Mouse (Mus musculus) adrenal gland, adult 2 months (tissue): ENCODE measurements around the gene Nudt22. TPM values are rescaled to one million over a fixed set of nuclear protein-coding genes. Genes with fewer than 3 reads are reported as not detected.

Experiments used
- DNase-seq: peaks from one replicate; pipeline ENCODE4 v3.0.0; 2021
- polyA plus RNA-seq: library from polyadenylated mRNA; depleted of rRNA; stranded (reverse); fragments of >200 nt; gene quantifications from 2 replicates; pipeline ENCODE4 v1.2.3, GENCODE M21; 2012
- total RNA-seq, 2 experiments: library from RNA; stranded (reverse); gene quantifications; 2 replicates each; pipeline ENCODE4 v1.2.3; 2021

Nudt22 gene
- total and polyA plus RNA-seq, 3 experiments = 28.3 to 122 (median 40.7) TPM

GRCm38 (mm10) chr19:6995255-6995991 lies 494 bp downstream of the Nudt22 start:
- DNase-seq = peak; percentile 62

DNA sequence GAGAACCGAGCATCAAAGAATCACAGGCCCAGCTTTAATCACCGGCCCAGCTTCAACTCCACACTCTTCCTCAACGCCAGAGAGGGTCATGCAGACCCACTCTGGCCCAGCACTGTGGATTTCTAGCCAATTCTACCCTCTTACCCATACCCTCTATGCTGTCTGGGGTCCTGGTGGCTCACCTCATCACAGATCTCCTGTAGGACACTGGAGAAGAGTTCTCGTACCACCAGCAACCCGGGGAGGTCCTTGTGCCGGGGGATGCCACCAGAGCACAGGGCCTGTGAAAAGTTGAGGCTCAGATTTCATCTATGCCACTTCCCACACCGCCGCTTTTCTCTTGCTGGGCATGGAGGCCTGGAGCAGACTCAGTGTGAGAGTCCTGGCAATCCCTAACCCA lies 1.4 kb downstream of the Nudt22 start:
- peak; percentile 4 for DNase-seq

DNA sequence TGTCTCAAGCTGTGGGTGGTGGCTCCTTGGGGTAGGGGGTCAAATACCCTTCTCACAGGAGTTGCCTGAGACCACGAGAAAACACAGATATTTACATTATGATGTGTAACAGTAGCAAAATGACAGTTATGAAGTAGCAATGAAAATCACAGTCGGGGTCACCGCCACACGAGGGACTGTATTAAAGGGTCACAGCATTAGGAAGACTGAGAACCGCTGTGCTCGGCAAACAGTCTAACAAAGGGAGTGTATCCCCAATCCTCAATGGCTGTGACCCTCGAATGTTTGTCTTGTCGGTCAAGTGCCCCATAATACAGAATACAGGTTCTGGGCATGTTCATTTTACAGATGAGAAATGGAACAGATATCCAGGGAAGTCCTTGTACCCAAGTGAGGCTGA lies 1.9 kb downstream of the Nudt22 start:
- peak; percentile 3 for DNase-seq

- peak; percentile 8 for DNase-seq
Measured at GRCm38 (mm10) chr19:6993011-6993770, 2.7 kb downstream of the Nudt22 start.

DNA sequence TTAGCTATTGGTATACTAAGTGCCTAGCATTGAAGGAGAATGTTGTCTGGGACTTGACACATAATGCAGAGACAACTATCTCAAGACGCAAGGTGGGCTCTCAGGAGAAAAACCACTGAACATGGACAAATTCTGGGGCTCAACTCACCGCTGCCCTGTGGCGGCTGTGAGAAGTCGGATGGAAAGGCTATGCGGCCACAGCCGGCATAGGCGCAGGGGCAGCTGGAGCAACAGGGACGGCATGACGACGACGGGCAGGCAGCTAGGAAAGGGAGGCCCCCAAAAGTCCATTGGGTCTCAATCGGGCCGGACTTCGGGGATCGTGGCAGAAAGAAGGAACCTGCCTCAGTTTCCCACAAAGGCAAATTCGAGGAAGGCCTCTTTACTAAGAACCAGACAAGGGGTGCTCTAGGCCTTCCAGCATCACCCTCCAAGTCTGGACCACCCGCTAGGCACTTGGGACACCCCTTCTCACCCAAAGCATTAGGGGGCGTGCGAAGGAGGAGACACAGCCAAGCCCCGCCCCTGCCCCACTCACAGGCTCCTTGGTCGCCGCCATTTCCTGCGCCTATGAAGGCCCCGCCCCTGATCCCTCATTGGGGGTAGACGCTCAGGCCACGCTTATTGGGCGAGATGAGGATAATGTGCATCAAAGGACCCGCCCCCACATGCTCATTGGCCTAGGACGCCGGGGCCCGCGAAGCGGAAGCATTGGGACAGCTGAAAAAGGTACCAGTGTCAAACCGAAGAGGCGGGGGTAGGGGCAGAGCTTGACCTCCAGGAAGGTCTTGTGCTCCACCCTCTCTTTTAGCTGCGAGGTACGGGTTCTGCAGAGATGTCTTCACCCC lies 3.7 kb downstream of the Nudt22 start, which contains the start of gene Dnajc4:
Gene Dnajc4, minus strand, starts transcription at position 562 of the 848 bp plus-strand sequence.
- DNase-seq = peak; percentile 97

DNA sequence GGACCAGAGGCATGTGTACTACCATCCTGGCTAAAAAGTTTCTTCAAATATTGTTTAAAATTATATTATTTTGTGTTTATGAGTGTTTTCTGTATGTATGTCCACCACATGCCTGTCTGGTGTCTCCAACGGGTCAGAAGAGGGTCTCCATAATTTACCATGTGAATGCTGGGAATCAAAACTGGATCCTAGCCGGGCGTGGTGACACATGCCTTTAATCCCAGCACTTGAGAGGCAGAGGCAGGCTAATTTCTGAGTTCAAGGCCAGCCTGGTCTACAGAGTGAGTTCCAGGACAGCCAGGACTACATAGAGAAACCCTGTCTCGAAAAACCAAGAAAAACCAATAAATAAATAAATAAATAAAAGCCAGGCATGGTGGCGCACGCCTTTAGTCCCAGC lies 4.8 kb downstream of the Nudt22 start:
- DNase-seq = peak; percentile 4

DNA sequence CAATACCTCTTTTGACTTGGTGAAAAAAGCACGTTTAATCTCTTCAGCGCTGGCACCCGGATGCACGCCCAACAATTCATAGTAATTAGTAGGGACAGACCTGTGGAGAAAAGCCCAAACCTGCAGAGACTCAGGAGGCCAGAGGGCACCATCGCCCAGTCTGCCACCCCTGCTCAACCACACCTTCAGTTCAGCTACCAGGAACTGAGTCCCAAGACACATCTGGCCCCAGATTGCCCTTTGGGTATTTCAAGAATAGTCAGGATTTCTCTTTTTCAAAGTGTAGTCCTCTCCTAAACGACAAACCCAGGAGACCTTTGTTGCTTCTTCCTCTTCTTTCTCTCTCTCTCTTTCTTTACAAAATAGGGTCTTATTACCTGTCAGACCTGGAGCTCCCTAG lies 5.2 kb downstream of the Nudt22 start:
- DNase-seq = no peak

DNA sequence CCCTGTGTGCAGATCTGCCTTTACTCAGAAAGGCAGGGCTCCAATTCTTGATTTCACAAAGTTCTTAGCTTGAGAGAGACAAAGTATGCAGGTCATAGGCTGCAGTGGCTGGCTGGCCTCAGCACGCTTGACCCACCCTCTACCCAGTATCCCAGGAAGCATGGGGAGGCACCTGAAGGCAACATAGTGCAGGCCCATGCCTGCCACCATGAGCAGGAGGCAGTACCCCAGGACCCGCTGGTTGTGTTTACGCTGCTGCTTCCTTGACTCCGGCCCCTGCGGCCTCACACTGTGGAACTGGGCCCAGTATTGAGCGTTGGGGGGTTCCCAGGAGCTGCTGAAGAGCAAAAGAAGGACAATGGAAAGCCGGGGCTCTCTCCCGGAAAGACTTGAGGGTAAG lies 6.7 kb downstream of the Nudt22 start:
- DNase-seq = peak; percentile 9

GRCm38 (mm10) chr19:6987904-6988285 lies 8.0 kb downstream of the Nudt22 start:
- no peak for DNase-seq

- DNase-seq = peak; percentile 90
Measured at GRCm38 (mm10) chr19:6987061-6987903, 8.6 kb downstream of the Nudt22 start, which contains the start of gene Vegfb. Gene Vegfb (minus strand): TSS chr19:6987651.

DNA sequence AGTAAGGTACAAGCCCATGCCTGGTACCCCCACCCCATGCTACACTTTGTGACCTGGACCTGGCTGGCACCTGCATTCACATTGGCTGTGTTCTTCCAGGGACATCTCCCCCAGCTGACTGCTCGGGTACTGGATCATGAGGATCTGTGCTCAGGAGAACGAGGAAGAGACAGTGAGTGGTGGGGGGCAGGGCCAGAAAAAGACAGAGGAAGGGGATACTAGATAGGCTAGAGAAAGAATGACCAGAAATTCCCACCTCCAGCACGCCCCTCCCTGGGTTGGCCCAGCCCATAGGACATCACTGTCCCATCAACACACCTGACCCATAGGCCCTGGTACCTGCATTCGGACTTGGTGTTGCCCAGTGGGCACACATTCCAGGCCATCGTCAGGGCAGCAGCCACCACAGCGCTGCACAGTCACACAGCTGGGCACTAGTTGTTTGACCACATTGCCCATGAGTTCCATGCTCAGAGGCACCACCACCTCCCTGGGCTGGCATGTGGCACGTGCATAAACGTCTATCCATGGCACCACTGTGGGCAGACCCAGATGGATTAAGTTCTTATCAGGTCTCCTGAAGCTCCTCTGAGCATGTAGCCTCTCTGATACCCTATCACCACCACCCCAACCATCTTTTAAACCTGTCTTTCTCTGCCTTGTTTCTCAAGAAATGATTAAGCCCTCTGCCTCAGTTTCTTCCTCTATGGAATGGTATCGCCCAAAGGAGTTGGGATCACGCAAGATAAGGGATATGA lies 9.8 kb downstream of the Nudt22 start:
- no peak for DNase-seq

DNA sequence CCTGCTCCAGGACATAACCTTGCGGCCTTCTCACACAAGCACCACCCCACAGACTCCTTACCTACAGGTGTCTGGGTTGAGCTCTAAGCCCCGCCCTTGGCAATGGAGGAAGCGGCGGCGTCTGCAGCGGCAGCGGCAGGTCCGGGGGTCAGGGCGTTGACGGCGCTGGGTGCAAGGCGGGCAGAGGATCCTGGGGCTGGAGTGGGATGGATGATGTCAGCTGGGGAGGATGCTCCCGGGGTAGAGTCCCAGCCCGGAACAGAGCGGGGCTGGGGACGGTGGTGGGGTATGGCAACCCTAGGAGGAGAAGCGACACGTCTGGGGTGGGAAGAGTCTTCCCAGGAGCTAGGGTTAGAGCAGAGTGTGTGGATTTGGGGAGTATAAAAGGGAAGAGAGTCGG lies 10.6 kb downstream of the Nudt22 start:
- DNase-seq = no peak

DNA sequence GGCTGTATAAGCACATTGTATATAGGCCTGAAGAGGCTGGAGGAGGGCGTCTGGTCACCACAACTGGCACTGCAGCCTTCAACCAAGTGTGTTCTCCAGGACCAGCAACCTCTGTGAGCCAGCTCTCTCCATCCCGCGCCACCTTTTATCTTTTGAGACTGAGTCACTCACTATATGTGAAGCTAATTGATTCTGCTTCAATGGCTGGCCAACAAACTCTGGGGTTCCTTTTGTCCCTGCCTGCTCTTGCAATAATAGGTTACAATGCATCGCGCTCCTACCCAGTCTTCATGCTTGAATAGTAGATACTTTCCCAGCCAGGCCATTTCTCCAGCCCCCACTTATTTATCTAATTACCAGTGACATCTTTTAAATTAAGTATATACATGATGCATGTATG lies 12.3 kb downstream of the Nudt22 start:
- DNase-seq = no peak

DNA sequence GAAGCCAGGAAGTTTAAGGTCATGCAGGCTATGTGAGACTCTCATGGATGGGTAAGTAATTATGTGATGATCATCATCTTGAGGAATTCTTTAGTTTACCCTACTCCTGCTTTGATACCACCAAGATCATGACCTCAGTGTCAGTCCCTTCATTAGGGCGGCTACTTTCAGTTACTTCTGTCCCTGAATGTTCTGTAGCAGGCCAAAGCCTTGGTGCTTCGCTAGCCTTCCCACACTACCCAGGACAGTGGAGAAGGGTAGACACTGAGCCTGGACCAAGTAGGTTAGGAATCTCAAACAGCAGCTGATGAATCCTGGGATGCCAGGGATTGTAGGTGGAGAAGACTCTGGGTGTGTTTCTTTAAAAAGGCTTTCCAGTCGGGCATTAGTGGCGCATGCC lies 14.5 kb downstream of the Nudt22 start:
- DNase-seq = no peak

DNA sequence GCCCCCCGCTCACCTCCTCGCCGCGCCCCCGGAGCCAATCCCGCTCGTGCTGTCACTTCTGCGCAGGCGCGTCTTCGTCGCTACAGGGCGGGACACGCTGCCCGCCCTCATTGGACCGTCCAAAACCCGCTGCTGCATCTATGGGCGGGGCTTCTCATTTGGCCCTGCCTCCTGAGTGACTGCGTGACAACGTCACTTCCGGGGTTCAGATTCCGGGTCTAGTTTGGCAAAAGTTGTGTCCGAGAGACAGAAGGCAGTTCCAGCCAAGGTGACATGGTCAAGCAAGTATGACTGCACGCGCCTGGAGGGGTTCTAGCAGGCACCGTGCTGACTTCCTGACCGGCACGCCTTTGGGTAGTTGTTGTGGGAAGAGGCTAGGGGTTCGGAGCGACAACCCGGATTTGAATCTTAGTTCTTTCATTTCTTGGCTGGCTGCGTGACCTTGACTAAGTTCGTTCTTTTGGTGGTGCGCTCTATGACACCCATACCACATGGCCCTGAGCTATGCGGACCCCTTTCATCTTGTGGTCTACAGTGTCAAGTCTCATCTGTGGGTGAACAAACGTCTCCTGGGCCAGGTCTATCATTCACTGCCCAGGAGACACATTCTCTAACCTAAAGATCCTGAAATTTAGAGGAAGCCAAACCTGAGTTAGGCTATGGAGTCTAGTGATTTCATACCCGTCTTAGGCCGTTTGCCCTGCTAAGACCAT lies 15.4 kb downstream of the Nudt22 start, which contains the start of gene Fkbp2:
Gene Fkbp2, minus strand, starts transcription at position 121 of the 713 bp plus-strand sequence.
- peak; percentile 99 for DNase-seq

DNA sequence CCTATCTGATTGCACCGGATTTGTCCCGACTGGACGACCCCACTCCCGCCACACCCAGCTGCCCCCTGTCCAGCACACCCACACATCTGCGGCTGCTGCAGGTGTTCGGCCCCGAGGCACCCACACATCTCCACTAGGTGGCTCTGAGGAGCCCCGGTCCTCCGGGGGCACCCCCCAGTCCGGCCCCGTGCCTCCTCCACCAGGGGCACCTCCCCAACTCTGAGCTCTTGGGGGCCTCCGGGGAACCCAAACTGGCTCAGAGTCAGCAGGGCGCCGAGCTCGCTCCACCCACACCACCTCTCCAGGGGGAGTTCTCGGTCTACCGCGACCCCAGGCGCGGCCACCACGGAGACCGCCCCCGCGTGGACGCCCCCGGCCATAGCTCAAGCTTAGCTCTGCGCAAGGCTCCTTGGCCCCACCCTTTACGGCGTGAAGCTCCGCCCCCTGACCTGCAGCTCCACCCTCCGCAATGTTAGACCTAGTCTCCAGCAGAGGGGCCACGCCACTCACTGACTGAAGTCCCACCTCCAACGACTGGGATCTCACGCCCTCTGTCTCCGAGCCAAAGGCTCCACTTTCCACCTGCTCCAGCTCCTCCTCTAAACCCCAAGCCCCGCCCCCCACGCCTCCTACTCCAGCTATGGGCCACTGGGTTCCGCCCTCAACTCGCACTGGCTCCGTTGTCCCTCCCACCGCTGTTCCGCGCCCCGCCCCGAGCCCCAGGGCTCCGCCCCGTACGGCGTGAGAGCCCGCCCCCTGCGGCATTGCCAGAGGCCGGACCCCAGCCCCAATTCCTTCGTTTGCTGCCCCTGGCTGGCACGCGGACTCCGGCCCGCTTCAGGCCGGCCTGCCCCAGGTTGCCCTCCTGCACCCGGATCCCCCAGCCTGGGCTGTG lies 16.2 kb downstream of the Nudt22 start:
- peak; percentile 100 for DNase-seq

- peak; percentile 71 for DNase-seq
Measured at GRCm38 (mm10) chr19:6979001-6979479, 16.9 kb downstream of the Nudt22 start.

DNA sequence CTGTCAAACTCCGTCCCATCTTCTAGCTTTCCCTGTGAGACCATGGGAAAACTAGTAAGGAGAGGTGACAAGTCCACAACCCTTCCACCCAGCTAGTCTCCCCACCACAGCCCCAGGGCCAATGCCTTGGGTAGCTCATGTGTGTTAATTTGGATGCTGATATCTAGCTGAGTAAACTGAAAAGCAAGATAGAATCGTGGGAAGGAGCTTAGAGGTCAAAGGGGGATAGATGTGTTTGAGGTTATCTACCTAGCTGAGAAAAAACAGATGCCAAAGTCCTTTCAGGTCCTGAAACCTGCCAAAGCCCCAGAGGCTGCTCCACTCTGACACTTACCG lies 17.3 kb downstream of the Nudt22 start:
- DNase-seq = no peak
